Mouse (Mus musculus) limb, embryonic 13.5 days (tissue): ENCODE results near the gene Sept1. TPM values are rescaled to one million over a fixed set of nuclear protein-coding genes. Genes with fewer than 3 reads are reported as not detected.

Source experiments
- ATAC-seq: fragments of 200-750 bp; cut with Nextera tagmentation; 2 replicates; pipeline ENCODE4 v1.8.0; 2017; ENCODE audit warnings: low read depth, moderate number of reproducible peaks, moderate TSS enrichment; ENCODE audit not compliant: low FRiP score
- H3K27ac ChIP-seq: fragments of 300-500 bp; sonication (generic); 2 replicates; pipeline ENCODE4 v1.5.1; 2015; ENCODE audit warnings: inconsistent platforms, mild to moderate bottlenecking, moderate library complexity
- H3K27me3 ChIP-seq: fragments of 300-500 bp; sonication (generic); 2 replicates; pipeline ENCODE4 v1.6.1; 2015; ENCODE audit warnings: mild to moderate bottlenecking, inconsistent platforms
- H3K36me3 ChIP-seq: fragments of 300-500 bp; sonication (generic); 2 replicates; pipeline ENCODE4 v1.6.1; 2015; ENCODE audit warnings: inconsistent platforms, mild to moderate bottlenecking, moderate library complexity
- H3K4me1 ChIP-seq: fragments of 300-500 bp; sonication (generic); 2 replicates; pipeline ENCODE4 v1.6.1; 2015; ENCODE audit warnings: inconsistent platforms
- H3K4me2 ChIP-seq: fragments of 300-500 bp; sonication (generic); replicated peaks from 2 replicates; pipeline ENCODE4 v1.6.1; 2015; ENCODE audit warnings: inconsistent platforms, mild to moderate bottlenecking, moderate library complexity
- H3K4me3 ChIP-seq: fragments of 300-500 bp; sonication (generic); 2 replicates; pipeline ENCODE4 v1.5.1; 2015; ENCODE audit warnings: moderate library complexity, mild to moderate bottlenecking, inconsistent platforms
- H3K9ac ChIP-seq: fragments of 300-500 bp; sonication (generic); 2 replicates; pipeline ENCODE4 v1.6.1; 2015; ENCODE audit warnings: mild to moderate bottlenecking, inconsistent platforms
- H3K9me3 ChIP-seq: fragments of 300-500 bp; sonication (generic); 2 replicates; pipeline ENCODE4 v1.6.1; 2016; ENCODE audit warnings: inconsistent platforms
- WGBS: fragments of 180-500 bp; shearing (Covaris S2); methylation state at CpG from one replicate; pipeline ENCODE4 v1.1.7; 2015; 5-methylcytosine and 5-hydroxymethylcytosine counted together
- polyA plus RNA-seq: library from polyadenylated mRNA; unstranded; fragments of >200 nt; fragmentation: Nextera tagmentation; extraction: Ambion mirVana; gene quantifications from 2 replicates; pipeline ENCODE4 v1.2.1, GENCODE M21; 2015

Gene Sept1
- 23.5 and 27.9 TPM in 2 replicates for polyA plus RNA-seq

GRCm38 (mm10) chr7:127232622-127233367, at the start of gene Sept1, which contains the start of gene Zfp553:
Gene Sept1, minus strand, starts transcription at chr7:127233130.
Gene Zfp553, plus strand, starts transcription at chr7:127233061.
- Histone ChIP-seq H3K36me3 (peaks cover 58% of the 10 kb centered on the region), H3K4me2 (peak within 1 kb of the TSS; percentile 79), H3K27ac (peak within 1 kb of the TSS; percentile 97), H3K27me3 (no peaks in the 10 kb centered on the region), H3K9ac (peak within 1 kb of the TSS; percentile 97), H3K4me1 (peaks cover 36% of the 10 kb centered on the region), H3K9me3 (no peaks in the 10 kb centered on the region), H3K4me3 (peak within 1 kb of the TSS; percentile 92)
- peak; percentile 92 for ATAC-seq
- under 1% methylated on average over 64 of the region's 64 CpGs for WGBS

GRCm38 (mm10) chr7:127282190-127282589, 49.3 kb upstream of the Sept1 start:
- H3K4me1 ChIP-seq = no peaks in the 10 kb centered on the region
- ATAC-seq = no peak

DNA sequence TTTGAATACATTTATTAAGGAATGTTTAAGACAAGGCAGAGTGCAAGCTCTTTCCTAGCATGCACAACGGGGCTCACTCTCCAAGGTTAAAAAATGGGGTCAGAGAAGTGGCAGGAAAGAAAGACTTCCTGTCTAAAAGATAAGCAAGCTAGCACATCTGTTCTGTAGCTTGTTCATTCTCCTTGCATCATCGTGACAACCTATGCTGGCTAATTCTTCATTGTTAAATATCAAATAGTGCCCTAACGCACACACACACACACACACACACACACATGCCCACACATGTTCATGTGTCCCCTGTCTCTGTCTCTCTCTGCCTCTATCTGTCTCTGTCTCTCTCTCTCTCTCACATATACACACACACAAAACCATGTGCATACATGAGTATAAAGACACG, 48.2 kb upstream of the Sept1 start:
- Histone ChIP-seq H3K36me3 (no peaks in the 10 kb centered on the region), H3K4me3 (no peak overlapping the region), H3K27ac (no peak overlapping the region), H3K4me2 (no peak overlapping the region), H3K9me3 (no peaks in the 10 kb centered on the region), H3K9ac (no peak overlapping the region), H3K27me3 (no peaks in the 10 kb centered on the region), H3K4me1 (no peaks in the 10 kb centered on the region)
- 69% methylated on average over 4 of the region's 4 CpGs for WGBS
- ATAC-seq = no peak

More at GRCm38 (mm10) chr7:127282190-127282589, 49.3 kb upstream of the Sept1 start:
- Histone ChIP-seq H3K9me3 (0 out of 2 replicates have a peak, but pooled peaks cover 4% of the 10 kb centered on the region), H3K4me3 (no peak overlapping the region), H3K9ac (no peak overlapping the region), H3K27ac (no peak overlapping the region), H3K4me2 (no peak overlapping the region), H3K27me3 (no peaks in the 10 kb centered on the region), H3K36me3 (no peaks in the 10 kb centered on the region)
- WGBS = 79% methylated on average over 2 of the region's 2 CpGs

DNA sequence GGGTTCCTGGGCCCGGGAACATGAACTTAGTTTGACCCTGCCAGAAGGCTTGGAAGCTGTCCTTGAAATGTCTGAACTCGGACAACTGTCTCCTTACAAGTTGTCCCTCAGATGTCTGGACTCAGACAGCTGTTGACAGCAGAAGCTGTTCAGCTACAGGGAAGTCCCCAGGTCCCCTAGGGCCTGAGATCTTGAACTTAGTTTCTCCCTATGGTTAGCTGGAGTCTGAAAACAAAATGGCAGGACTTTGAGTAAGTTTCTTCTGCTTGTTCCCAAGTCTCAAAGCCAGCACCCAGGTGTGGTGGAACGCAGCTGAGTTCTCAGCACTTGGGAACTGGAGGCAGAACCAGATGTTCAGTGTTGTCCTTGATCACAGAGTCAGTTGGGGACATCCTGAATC, 47.2 kb upstream of the Sept1 start:
- WGBS = 71% methylated on average over 3 of the region's 3 CpGs

DNA sequence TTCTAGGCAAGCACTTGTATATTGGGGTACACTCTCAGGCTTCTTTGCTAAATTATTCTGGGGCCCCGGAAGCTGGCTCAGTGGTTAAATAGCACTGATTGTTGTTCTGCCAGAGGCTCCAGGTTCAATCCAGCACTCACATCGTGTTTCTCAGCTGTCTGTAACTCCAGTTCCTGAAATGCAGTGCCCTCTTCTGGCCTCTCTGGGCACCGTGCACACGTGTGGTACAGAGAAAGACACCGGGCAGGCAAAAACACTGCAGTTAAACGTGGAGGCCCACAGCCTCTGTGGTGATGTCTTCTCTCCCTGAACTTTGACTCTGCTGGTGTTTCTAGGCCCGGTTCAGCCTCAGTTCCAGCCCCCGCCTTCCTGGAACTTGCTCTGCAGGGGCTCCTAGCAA, 45.4 kb upstream of the Sept1 start:
- no peaks in the 10 kb centered on the region for H3K36me3 ChIP-seq
- H3K4me3 ChIP-seq = no peak overlapping the region
- H3K4me1 ChIP-seq = peaks cover 4% of the 10 kb centered on the region; the same call in 1 of the 2 replicates
- H3K27me3 ChIP-seq = no peaks in the 10 kb centered on the region
- WGBS = 21% methylated on average over 8 of the region's 8 CpGs
- no peak for ATAC-seq
- H3K9me3 ChIP-seq = no peaks in the 10 kb centered on the region
- H3K9ac ChIP-seq = no peak overlapping the region
- no peak overlapping the region for H3K27ac ChIP-seq
- no peak overlapping the region for H3K4me2 ChIP-seq

More for the DNA sequence above, 47.2 kb upstream of the Sept1 start:
- H3K36me3 ChIP-seq = no peaks in the 10 kb centered on the region
- no peak overlapping the region for H3K27ac ChIP-seq
- H3K9ac ChIP-seq = no peak overlapping the region
- no peak overlapping the region for H3K4me2 ChIP-seq
- H3K9me3 ChIP-seq = no peaks in the 10 kb centered on the region
- ATAC-seq = no peak
- H3K4me3 ChIP-seq = no peak overlapping the region
- H3K27me3 ChIP-seq = no peaks in the 10 kb centered on the region
- no peaks in the 10 kb centered on the region for H3K4me1 ChIP-seq

DNA sequence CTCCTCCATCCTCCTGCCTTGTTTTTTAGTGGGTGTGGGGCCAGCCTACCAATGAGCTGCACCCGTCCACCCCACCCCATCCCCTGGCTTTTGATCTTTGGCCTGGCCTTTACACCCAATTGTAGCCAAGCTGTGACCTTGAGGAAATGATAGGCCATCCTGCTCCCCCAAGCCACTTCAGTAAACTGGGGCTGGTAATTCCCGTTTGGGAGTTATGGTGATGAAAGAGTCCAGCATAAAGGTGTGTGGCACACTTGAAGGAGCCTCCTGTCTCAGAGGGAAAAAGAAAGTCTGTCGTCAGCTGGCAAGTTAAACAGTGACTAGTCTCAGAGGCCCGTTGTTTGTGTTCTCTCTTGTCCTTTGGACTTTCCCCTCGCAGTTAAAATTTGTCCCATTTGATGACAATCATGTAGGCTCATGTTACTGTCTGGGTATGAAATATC, 43.6 kb upstream of the Sept1 start:
- H3K4me3 ChIP-seq = no peak overlapping the region
- 62% methylated on average over 5 of the region's 5 CpGs for WGBS
- H3K27me3 ChIP-seq = no peaks in the 10 kb centered on the region
- H3K9me3 ChIP-seq = 0 out of 2 replicates have a peak, but pooled peaks cover 4% of the 10 kb centered on the region
- peaks cover 16% of the 10 kb centered on the region for H3K4me1 ChIP-seq
- H3K27ac ChIP-seq = no peak overlapping the region
- no peak overlapping the region for H3K9ac ChIP-seq
- no peak for ATAC-seq
- H3K4me2 ChIP-seq = no peak overlapping the region
- H3K36me3 ChIP-seq = peaks cover 13% of the 10 kb centered on the region

GRCm38 (mm10) chr7:127273925-127274789, 41.2 kb upstream of the Sept1 start, which contains the start of gene Sephs2:
Gene Sephs2, minus strand, starts transcription at chr7:127274055.
- peak within 1 kb of the TSS; percentile 88 for H3K27ac ChIP-seq
- peak within 1 kb of the TSS; percentile 82 for H3K4me3 ChIP-seq
- ATAC-seq = peak; percentile 92
- peak within 1 kb of the TSS; percentile 94 for H3K9ac ChIP-seq
- peaks cover 16% of the 10 kb centered on the region for H3K4me1 ChIP-seq
- H3K4me2 ChIP-seq = peak within 1 kb of the TSS; percentile 93
- peaks cover 37% of the 10 kb centered on the region for H3K36me3 ChIP-seq
- 2% methylated on average over 39 of the region's 39 CpGs for WGBS
- H3K27me3 ChIP-seq = no peaks in the 10 kb centered on the region
- 0 out of 2 replicates have a peak, but pooled peaks cover 4% of the 10 kb centered on the region for H3K9me3 ChIP-seq

DNA sequence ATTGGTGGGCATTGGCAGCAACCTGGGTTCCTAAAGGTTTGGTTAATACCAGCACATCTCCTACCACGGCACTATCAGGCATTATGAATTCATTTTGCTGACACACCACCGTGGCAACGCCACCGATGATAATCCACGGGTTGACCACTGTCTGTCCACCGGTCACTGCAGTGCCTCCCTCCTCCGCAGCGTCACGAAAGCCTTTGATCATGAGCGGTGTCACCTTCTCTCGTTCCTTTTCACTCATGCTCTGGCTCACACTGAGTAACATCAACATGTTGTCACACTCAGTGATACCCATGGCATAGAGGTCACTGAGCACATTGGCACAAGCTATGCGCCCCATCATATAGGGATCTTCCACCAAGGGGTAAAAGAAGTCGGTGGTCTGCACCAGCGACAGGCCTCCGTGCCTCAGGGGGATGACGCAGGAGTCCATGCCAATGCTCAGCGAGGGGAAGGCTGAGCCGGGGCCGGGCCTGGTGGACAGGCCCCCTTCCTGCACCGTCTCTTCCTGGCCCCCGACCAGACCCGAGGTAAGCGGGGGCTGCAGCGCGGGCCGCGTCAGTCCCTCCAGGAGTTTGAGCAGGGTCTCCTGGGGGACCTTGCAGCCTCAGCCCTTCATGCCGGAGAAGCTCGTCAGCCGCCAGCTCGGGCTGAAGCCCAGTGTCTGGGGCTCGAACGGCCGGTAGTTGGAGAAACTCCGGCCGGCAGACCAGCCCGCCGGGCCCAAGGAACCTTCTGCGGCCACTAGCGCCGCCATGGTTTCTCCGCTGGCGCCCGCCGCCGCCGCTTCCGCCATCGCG, 40.4 kb upstream of the Sept1 start:
- Histone ChIP-seq H3K27me3 (no peaks in the 10 kb centered on the region), H3K4me1 (peaks cover 16% of the 10 kb centered on the region), H3K9ac (peak overlapping the region; percentile 94), H3K27ac (peak overlapping the region; percentile 88), H3K36me3 (peaks cover 45% of the 10 kb centered on the region), H3K9me3 (peaks cover 9% of the 10 kb centered on the region), H3K4me3 (peak overlapping the region; percentile 82), H3K4me2 (peak overlapping the region; percentile 93)
- 17% methylated on average over 50 of the region's 50 CpGs for WGBS
- ATAC-seq = peak; percentile 75

- WGBS = 97% methylated on average over 15 of the region's 15 CpGs
- Histone ChIP-seq H3K9ac (no peak overlapping the region; the same call in 1 of the 2 replicates), H3K4me1 (peaks cover 16% of the 10 kb centered on the region), H3K4me2 (peak overlapping the region; percentile 93), H3K27me3 (no peaks in the 10 kb centered on the region), H3K36me3 (peaks cover 48% of the 10 kb centered on the region), H3K4me3 (peak overlapping the region; percentile 82), H3K9me3 (peaks cover 12% of the 10 kb centered on the region), H3K27ac (no peak overlapping the region)
- no peak for ATAC-seq
Measured at GRCm38 (mm10) chr7:127272566-127272965, 39.6 kb upstream of the Sept1 start.

GRCm38 (mm10) chr7:127271093-127271492, 38.2 kb upstream of the Sept1 start:
- Histone ChIP-seq H3K36me3 (peaks cover 48% of the 10 kb centered on the region), H3K27ac (no peak overlapping the region), H3K27me3 (no peaks in the 10 kb centered on the region), H3K4me3 (no peak overlapping the region), H3K4me2 (no peak overlapping the region), H3K4me1 (peaks cover 16% of the 10 kb centered on the region), H3K9me3 (peaks cover 12% of the 10 kb centered on the region), H3K9ac (no peak overlapping the region)
- ATAC-seq = no peak
- 97% methylated on average over 4 of the region's 4 CpGs for WGBS

- Histone ChIP-seq H3K9ac (no peak overlapping the region), H3K27ac (no peak overlapping the region), H3K27me3 (no peaks in the 10 kb centered on the region), H3K4me1 (peaks cover 16% of the 10 kb centered on the region), H3K4me2 (no peak overlapping the region), H3K36me3 (peaks cover 48% of the 10 kb centered on the region), H3K4me3 (no peak overlapping the region), H3K9me3 (peaks cover 12% of the 10 kb centered on the region)
- 92% methylated on average over 5 of the region's 5 CpGs for WGBS
- ATAC-seq = no peak
Measured at GRCm38 (mm10) chr7:127270666-127271065, 37.7 kb upstream of the Sept1 start.
